Mouse (Mus musculus) intestine, embryonic 16.5 days (tissue): ENCODE results near the gene Gm49340. TPM values are rescaled to one million over a fixed set of nuclear protein-coding genes. Genes with fewer than 3 reads are reported as not detected.

ENCODE experiments used
- ATAC-seq: fragments of 200-750 bp; cut with Nextera tagmentation; 2 replicates; pipeline ENCODE4 v1.8.0; 2017; ENCODE audit warnings: moderate TSS enrichment, moderate library complexity
- H3K27ac ChIP-seq: fragments of 300-500 bp; sonication (generic); 2 replicates; pipeline ENCODE4 v1.5.1; 2014; ENCODE audit warnings: mild to moderate bottlenecking, low read length
- H3K27me3 ChIP-seq: fragments of 300-500 bp; sonication (generic); replicated peaks from 2 replicates; pipeline ENCODE4 v1.6.1; 2014; ENCODE audit warnings: low read length, control low read depth, mixed read lengths; ENCODE audit not compliant: control insufficient read depth, insufficient read depth
- H3K36me3 ChIP-seq: fragments of 300-500 bp; sonication (generic); 2 replicates; pipeline ENCODE4 v1.6.1; 2014; ENCODE audit warnings: low read length, control low read depth; ENCODE audit not compliant: control insufficient read depth, insufficient read depth
- H3K4me1 ChIP-seq: fragments of 300-500 bp; sonication (generic); 2 replicates; pipeline ENCODE4 v1.6.1; 2014; ENCODE audit warnings: low read length, control low read depth, mixed read lengths; ENCODE audit not compliant: control insufficient read depth, insufficient read depth
- H3K4me2 ChIP-seq: fragments of 300-500 bp; sonication (generic); 2 replicates; pipeline ENCODE4 v1.6.1; 2014; ENCODE audit warnings: low read depth, low read length, control low read depth
- H3K4me3 ChIP-seq: fragments of 300-500 bp; sonication (generic); 2 replicates; pipeline ENCODE4 v1.5.1; 2014; ENCODE audit warnings: mild to moderate bottlenecking, low read length
- H3K9ac ChIP-seq: fragments of 300-500 bp; sonication (generic); 2 replicates; pipeline ENCODE4 v1.6.1; 2014; ENCODE audit warnings: low read depth, low read length
- H3K9me3 ChIP-seq: fragments of 300-500 bp; sonication (generic); 2 replicates; pipeline ENCODE4 v1.6.1; 2016; ENCODE audit warnings: low read length, control low read depth; ENCODE audit not compliant: control insufficient read depth
- polyA plus RNA-seq: library from polyadenylated mRNA; unstranded; fragments of >200 nt; fragmentation: Nextera tagmentation; extraction: Ambion mirVana; gene quantifications from 2 replicates; pipeline ENCODE4 v1.2.1, GENCODE M21; 2015

The Gm49340 gene
- polyA plus RNA-seq, 1 experiment from 2014 or later, result not detected

DNA sequence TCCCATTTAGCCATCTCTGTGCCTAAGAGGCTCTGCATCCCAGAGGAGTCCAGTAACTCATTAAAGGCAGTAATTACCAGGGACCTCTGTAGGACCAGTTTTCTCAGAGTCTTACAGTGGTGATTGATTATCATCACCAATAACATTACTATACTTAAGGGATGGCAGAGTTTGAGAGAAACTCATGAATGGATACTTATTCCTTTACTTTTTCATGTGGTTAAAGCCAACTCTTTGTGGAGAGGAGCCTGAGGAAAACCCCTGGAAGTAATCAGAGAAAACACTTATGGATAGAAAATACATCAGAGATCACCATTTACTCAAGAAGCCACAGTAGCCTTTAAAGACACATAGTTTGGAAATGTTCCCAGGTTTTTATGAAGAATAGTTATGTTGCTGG, 70.0 kb downstream of the Gm49340 start, which contains the start of gene Olfr1:
Olfr1 (minus strand) TSS at position 101 of the 400 bp plus-strand sequence.
- H3K4me2 ChIP-seq, result no peak within 1 kb of the TSS
- H3K9me3 ChIP-seq, result no peaks in the 10 kb centered on the region
- H3K36me3 ChIP-seq, result no peaks in the 10 kb centered on the region
- H3K4me1 ChIP-seq, result no peaks in the 10 kb centered on the region
- no peak within 1 kb of the TSS for H3K4me3 ChIP-seq
- no peak within 1 kb of the TSS for H3K27ac ChIP-seq
- H3K9ac ChIP-seq, result no peak within 1 kb of the TSS
- no peak for ATAC-seq
- H3K27me3 ChIP-seq, result no peaks in the 10 kb centered on the region

Other genes starting within 250 kb of the Gm49340 start
- 0.37 TPM in 2 replicates for gene Itgae, start 239.2 kb upstream of the Gm49340 start, polyA plus RNA-seq
- gene Haspin, start 191.4 kb upstream of the Gm49340 start, polyA plus RNA-seq, result 13.1 and 14.1 TPM in 2 replicates
- 0.12 TPM in 1 of 2 replicates, not detected in the other for gene P2rx5, start 169.3 kb upstream of the Gm49340 start, polyA plus RNA-seq
- gene Emc6, start 152.7 kb upstream of the Gm49340 start, polyA plus RNA-seq, result 116 and 121 TPM in 2 replicates
- gene Tax1bp3, start 152.7 kb upstream of the Gm49340 start, polyA plus RNA-seq, result 231 and 236 TPM in 2 replicates
- 36.0 and 40.9 TPM in 2 replicates for gene Ctns, start 130.7 kb upstream of the Gm49340 start, polyA plus RNA-seq
- 11.9 and 19.2 TPM in 2 replicates for gene Shpk, start 130.3 kb upstream of the Gm49340 start, polyA plus RNA-seq
- gene Trpv1, start 95.4 kb upstream of the Gm49340 start, polyA plus RNA-seq, result 0.12 TPM in 2 replicates
- gene Trpv3, start 62.4 kb upstream of the Gm49340 start, polyA plus RNA-seq, result 0.13 and 0.16 TPM in 2 replicates
- 1.5 and 2.3 TPM in 2 replicates for gene Aspa, start 145 bp upstream of the Gm49340 start, polyA plus RNA-seq
- gene Spata22, start within 50 bp of the Gm49340 start, polyA plus RNA-seq, result 0.21 and 0.31 TPM in 2 replicates
- gene Olfr20, start 21.0 kb downstream of the Gm49340 start, polyA plus RNA-seq, result not detected in 2 replicates
- not detected in 2 replicates for gene Olfr376, start 41.5 kb downstream of the Gm49340 start, polyA plus RNA-seq
- not detected in 2 replicates for gene Olfr1, start 69.9 kb downstream of the Gm49340 start, polyA plus RNA-seq
- gene Olfr378, start 98.7 kb downstream of the Gm49340 start, polyA plus RNA-seq, result not detected in 2 replicates
- gene Olfr380, start 127.8 kb downstream of the Gm49340 start, polyA plus RNA-seq, result not detected in 2 replicates
- not detected in 2 replicates for gene Olfr381, start 161.9 kb downstream of the Gm49340 start, polyA plus RNA-seq
- not detected in 2 replicates for gene Olfr382, start 187.5 kb downstream of the Gm49340 start, polyA plus RNA-seq